Mouse (Mus musculus): ENCODE measurements around the gene Nudt14. TPM values are rescaled to one million over a fixed set of nuclear protein-coding genes. Genes with fewer than 3 reads are reported as not detected.
A peak's percentile ranks its signal among the peaks of the same experiment; 100 is the strongest.

The Nudt14 gene
- total and polyA plus RNA-seq, 2 experiments from 2014 or later = 23.6 to 41.8 TPM

- ATAC-seq (ENCODE audit: low FRiP score) = no peak
- no peak for DNase-seq (ENCODE audit: low spot score)
- no peaks in the 10 kb centered on the region for H3K9me3 ChIP-seq (ENCODE audit: low read length)
- 66% methylated on average over 2 of the region's 2 CpGs for whole genome bisulfite sequencing
- no peak for TF ChIP-seq CTCF (IDR thresholded peaks at IDR 0.05)
- no peaks in the 10 kb centered on the region for H3K4me1 ChIP-seq (ENCODE audit: insufficient read depth, low read length)
- H3K4me2 ChIP-seq (ENCODE audit: low read depth, low read length, poor library complexity, severe bottlenecking) = no peak overlapping the region
- no peaks in the 10 kb centered on the region for H3K27me3 ChIP-seq (ENCODE audit: insufficient read depth, low read length)
- no peak overlapping the region for H3K27ac ChIP-seq (ENCODE audit: low read depth, low read length)
- H3K36me3 ChIP-seq (ENCODE audit: insufficient read depth, low read length) = peaks cover 57% of the 10 kb centered on the region
- no peak overlapping the region for H3K4me3 ChIP-seq (ENCODE audit: low read depth, low read length)
- no peak overlapping the region for H3K9ac ChIP-seq (replicated peaks; ENCODE audit: low read length, poor library complexity, severe bottlenecking)
Observed at GRCm38 (mm10) chr12:112982031-112982430, 40.1 kb upstream of the Nudt14 start.

DNA sequence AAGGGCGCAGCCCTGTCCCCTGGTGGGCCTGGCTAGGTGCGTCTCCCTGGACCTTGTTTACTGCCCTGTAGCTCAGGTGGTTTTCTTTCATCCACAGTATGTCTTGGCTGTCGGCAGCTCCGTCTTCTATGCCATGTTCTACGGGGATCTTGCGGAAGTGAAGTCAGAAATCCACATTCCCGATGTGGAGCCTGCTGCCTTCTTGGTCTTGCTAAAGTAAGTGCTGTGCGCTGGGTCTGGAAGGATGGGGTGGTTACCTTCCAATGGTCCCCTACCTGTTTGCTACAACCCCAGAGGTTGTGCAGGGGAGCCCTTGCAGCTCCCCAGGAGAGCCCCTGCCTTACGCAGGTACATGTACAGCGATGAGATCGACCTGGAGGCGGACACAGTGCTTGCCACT lies 35.2 kb upstream of the Nudt14 start:
- 40% methylated on average over 12 of the region's 12 CpGs for WGBS
- H3K36me3 ChIP-seq (ENCODE audit: insufficient read depth, low read length) = peaks cover 51% of the 10 kb centered on the region
- no peaks in the 10 kb centered on the region for H3K4me1 ChIP-seq (ENCODE audit: insufficient read depth, low read length)
- H3K9me3 ChIP-seq (ENCODE audit: low read length) = no peaks in the 10 kb centered on the region
- peak overlapping the region; percentile 89 for H3K4me2 ChIP-seq (ENCODE audit: low read depth, low read length, poor library complexity, severe bottlenecking)
- ATAC-seq (ENCODE audit: low FRiP score) (no peak), DNase-seq (ENCODE audit: low spot score) (no peak)
- H3K9ac ChIP-seq (replicated peaks; ENCODE audit: low read length, poor library complexity, severe bottlenecking) = peak overlapping the region; percentile 92
- peak overlapping the region; percentile 96 for H3K27ac ChIP-seq (ENCODE audit: low read depth, low read length)
- no peaks in the 10 kb centered on the region for H3K27me3 ChIP-seq (ENCODE audit: insufficient read depth, low read length)
- H3K4me3 ChIP-seq (ENCODE audit: low read depth, low read length) = peak overlapping the region; percentile 73
- peak; percentile 16; the same call in 1 of the 2 replicates for TF ChIP-seq CTCF (IDR thresholded peaks at IDR 0.05)

DNA sequence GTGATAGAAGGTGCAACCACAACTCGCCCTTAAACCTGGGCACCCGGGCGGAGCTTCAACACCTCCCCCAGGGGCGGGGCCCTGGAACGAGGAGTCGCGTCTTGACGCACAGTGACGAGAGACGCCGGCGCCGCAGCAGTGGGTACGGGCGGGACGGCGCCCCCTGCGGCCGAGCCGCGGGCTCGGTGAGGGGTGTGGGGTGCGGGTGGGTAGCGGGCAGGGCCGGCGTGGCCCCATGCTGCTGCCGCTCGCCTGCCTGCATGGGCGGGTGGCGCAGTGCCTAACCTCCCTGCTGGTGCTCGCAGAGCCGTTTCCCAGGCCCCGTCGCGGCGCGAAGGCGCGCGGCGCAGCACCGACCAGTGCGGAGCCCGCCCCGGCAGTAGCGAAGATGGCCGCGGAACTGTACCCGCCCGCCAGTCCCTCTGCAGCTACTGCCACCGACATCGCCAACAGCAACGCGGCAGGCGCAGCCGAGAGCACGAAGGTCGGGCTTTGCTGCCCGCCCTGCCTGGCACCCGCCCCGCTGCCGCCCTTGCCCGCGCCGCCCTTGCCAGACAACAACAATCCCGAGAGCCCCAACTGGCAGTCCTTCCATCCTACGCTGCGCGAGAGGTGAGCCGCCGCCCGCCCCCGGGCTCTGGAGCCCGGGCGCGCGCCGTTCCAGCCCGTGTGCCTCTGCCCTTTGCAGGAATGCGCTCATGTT lies 34.6 kb upstream of the Nudt14 start, which contains the start of gene Btbd6:
TSS of gene Btbd6 (plus strand) at position 112 of the 703 bp plus-strand sequence.
- DNase-seq (ENCODE audit: low spot score) (peak; percentile 94), ATAC-seq (ENCODE audit: low FRiP score) (peak; percentile 96)
- no peaks in the 10 kb centered on the region for H3K4me1 ChIP-seq (ENCODE audit: insufficient read depth, low read length)
- peak within 1 kb of the TSS; percentile 96 for H3K27ac ChIP-seq (ENCODE audit: low read depth, low read length)
- 0% methylated on average over 55 of the region's 80 CpGs for WGBS
- peak within 1 kb of the TSS; percentile 89 for H3K4me2 ChIP-seq (ENCODE audit: low read depth, low read length, poor library complexity, severe bottlenecking)
- H3K27me3 ChIP-seq (ENCODE audit: insufficient read depth, low read length) = no peaks in the 10 kb centered on the region
- peak; percentile 67 for TF ChIP-seq CTCF (IDR thresholded peaks at IDR 0.05)
- peak within 1 kb of the TSS; percentile 73 for H3K4me3 ChIP-seq (ENCODE audit: low read depth, low read length)
- H3K9ac ChIP-seq (replicated peaks; ENCODE audit: low read length, poor library complexity, severe bottlenecking) = peak within 1 kb of the TSS; percentile 92
- H3K36me3 ChIP-seq (ENCODE audit: insufficient read depth, low read length) = peaks cover 56% of the 10 kb centered on the region
- no peaks in the 10 kb centered on the region for H3K9me3 ChIP-seq (ENCODE audit: low read length)

DNA sequence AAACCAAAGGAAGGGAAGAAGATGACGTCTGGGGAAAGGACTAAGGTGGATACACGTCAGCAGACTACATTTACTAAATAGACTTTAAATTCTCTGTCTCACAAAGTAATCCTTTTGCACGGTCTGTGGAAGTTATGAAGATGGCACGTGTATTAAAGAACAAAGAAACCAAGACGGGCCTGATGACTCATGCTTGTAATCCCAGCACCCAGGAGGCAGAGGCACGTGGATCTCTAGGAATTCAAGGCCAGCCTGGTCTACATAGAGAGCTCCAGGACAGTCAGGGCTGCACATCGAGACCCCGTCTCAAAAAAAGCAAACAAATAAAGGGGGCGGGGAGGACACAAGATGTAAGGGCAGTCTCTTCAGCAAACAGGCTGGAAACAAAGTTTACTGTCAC lies 32.8 kb upstream of the Nudt14 start:
- 79% methylated on average over 9 of the region's 9 CpGs for WGBS
- Histone ChIP-seq H3K9me3 (ENCODE audit: low read length) (no peaks in the 10 kb centered on the region), H3K4me1 (ENCODE audit: insufficient read depth, low read length) (no peaks in the 10 kb centered on the region), H3K27me3 (ENCODE audit: insufficient read depth, low read length) (no peaks in the 10 kb centered on the region), H3K4me2 (ENCODE audit: low read depth, low read length, poor library complexity, severe bottlenecking) (no peak overlapping the region), H3K9ac (replicated peaks; ENCODE audit: low read length, poor library complexity, severe bottlenecking) (no peak overlapping the region), H3K4me3 (ENCODE audit: low read depth, low read length) (no peak overlapping the region), H3K27ac (ENCODE audit: low read depth, low read length) (no peak overlapping the region), H3K36me3 (ENCODE audit: insufficient read depth, low read length) (peaks cover 55% of the 10 kb centered on the region)
- no peak for ATAC-seq (ENCODE audit: low FRiP score)
- TF ChIP-seq CTCF (IDR thresholded peaks at IDR 0.05) = no peak
- no peak for DNase-seq (ENCODE audit: low spot score)

GRCm38 (mm10) chr12:112969616-112970015 lies 27.7 kb upstream of the Nudt14 start:
- H3K9me3 ChIP-seq (ENCODE audit: low read length) = no peaks in the 10 kb centered on the region
- no peaks in the 10 kb centered on the region for H3K27me3 ChIP-seq (ENCODE audit: insufficient read depth, low read length)
- H3K27ac ChIP-seq (ENCODE audit: low read depth, low read length) = no peak overlapping the region
- H3K4me2 ChIP-seq (ENCODE audit: low read depth, low read length, poor library complexity, severe bottlenecking) = no peak overlapping the region
- DNase-seq (ENCODE audit: low spot score) = no peak
- H3K4me1 ChIP-seq (ENCODE audit: insufficient read depth, low read length) = no peaks in the 10 kb centered on the region
- no peak overlapping the region for H3K9ac ChIP-seq (replicated peaks; ENCODE audit: low read length, poor library complexity, severe bottlenecking)
- H3K4me3 ChIP-seq (ENCODE audit: low read depth, low read length) = no peak overlapping the region
- peaks cover 84% of the 10 kb centered on the region for H3K36me3 ChIP-seq (ENCODE audit: insufficient read depth, low read length)
- TF ChIP-seq CTCF (IDR thresholded peaks at IDR 0.05) = no peak
- 92% methylated on average over 6 of the region's 6 CpGs for WGBS
- no peak for ATAC-seq (ENCODE audit: low FRiP score)

GRCm38 (mm10) chr12:112968943-112969342 lies 27.0 kb upstream of the Nudt14 start:
- Histone ChIP-seq H3K27ac (ENCODE audit: low read depth, low read length) (no peak overlapping the region), H3K4me1 (ENCODE audit: insufficient read depth, low read length) (no peaks in the 10 kb centered on the region), H3K4me3 (ENCODE audit: low read depth, low read length) (no peak overlapping the region), H3K27me3 (ENCODE audit: insufficient read depth, low read length) (no peaks in the 10 kb centered on the region), H3K9me3 (ENCODE audit: low read length) (no peaks in the 10 kb centered on the region), H3K36me3 (ENCODE audit: insufficient read depth, low read length) (peaks cover 88% of the 10 kb centered on the region), H3K4me2 (ENCODE audit: low read depth, low read length, poor library complexity, severe bottlenecking) (no peak overlapping the region), H3K9ac (replicated peaks; ENCODE audit: low read length, poor library complexity, severe bottlenecking) (no peak overlapping the region)
- 63% methylated on average over 8 of the region's 8 CpGs for WGBS
- DNase-seq (ENCODE audit: low spot score) (no peak), ATAC-seq (ENCODE audit: low FRiP score) (no peak)
- no peak for TF ChIP-seq CTCF (IDR thresholded peaks at IDR 0.05)
